Mouse (Mus musculus): ENCODE results near the gene Myod1.

DNA sequence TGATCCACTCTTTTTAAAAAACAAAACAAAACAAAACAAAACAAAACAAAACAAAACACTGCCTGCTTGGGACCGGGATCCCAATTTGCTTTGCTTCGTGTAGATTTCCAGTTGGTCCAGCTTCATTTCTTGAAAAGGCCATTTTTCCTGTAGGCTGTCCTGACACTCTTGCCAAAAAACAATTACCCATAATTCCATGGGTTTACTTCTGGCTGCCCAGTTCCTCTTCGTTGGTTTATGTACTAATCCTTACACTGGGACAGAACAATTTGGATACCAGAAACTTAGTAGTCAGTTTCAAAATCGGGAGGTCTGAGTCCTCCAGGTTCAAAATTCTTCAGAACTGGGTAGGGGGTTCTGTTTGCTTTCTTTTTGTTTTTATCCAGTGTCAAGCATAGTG, 14.0 kb downstream of the Myod1 start:
- no peak for TF ChIP-seq CTCF (IDR thresholded peaks at IDR 0.05; ENCODE audit: low read depth)
- TF ChIP-seq EP300 (IDR thresholded peaks at IDR 0.05; ENCODE audit: low read depth): no peak
